ENCODE assay signal across 7 mouse cellular contexts in the genomic region with DNA sequence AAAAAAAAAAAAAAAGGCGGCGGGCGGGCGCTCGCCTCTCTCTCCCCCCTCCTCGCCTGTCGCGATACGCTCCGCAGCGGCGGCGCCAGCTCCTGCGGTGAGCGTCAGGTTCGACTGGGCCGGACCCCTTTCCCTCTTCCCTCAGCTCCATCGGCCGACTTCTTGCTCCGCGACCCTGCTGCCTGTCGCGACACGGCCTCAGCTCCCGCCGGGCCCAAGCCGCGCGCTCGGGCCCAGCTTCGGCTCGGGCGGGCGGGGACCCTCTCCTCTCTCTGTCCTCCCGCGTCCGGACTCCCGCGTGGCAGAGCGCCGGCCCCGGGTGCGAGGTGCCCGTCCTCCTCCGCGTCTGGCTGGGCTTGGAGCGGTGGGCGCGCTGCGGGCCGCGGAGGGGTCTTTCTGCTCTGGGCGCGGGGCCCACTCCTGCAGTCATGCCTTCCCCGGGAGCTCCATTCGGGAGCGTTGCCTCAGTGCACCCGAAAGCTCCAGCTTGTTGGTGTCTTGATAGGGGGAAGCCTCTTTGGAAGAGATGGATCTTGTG. TPM values are rescaled to one million over a fixed set of nuclear protein-coding genes. Genes with fewer than 3 reads are reported as not detected.
DNase-seq lines count a peak whose midpoint lies in the region; ATAC-seq lines count a peak whose summit lies in the region.

No protein-coding gene starts in this region.

- peak overlapping the region; percentile 78 for H3K4me2 ChIP-seq in lung, embryonic 15.5 days
- peak overlapping the region; percentile 64 for H3K4me2 ChIP-seq in embryonic facial prominence, embryonic 15.5 days (replicated peaks)
- peak overlapping the region; percentile 85 for H3K4me2 ChIP-seq in hindbrain, embryonic 13.5 days
- H3K4me2 ChIP-seq in midbrain, embryonic 11.5 days, result peak overlapping the region; percentile 91

- no peak for DNase-seq in lung, postnatal 10 days
- no peak for DNase-seq in midbrain, embryonic 11.5 days (ENCODE audit: low spot score, missing footprints)
- DNase-seq in c-Kit-positive CD71-positive TER-119-positive erythroid progenitor cells, embryonic 14.5 days (ENCODE audit: low spot score), result no peak
- no peak for DNase-seq in layer of hippocampus, adult 18-20 months (ENCODE audit: low spot score in 2 of 2)

- H3K9ac ChIP-seq in lung, embryonic 15.5 days, result peak overlapping the region; percentile 99
- peak overlapping the region; percentile 99 for H3K9ac ChIP-seq in embryonic facial prominence, embryonic 15.5 days
- H3K9ac ChIP-seq in hindbrain, embryonic 13.5 days, result peak overlapping the region; percentile 98
- H3K9ac ChIP-seq in midbrain, embryonic 11.5 days (ENCODE audit: low read length), result peak overlapping the region; percentile 99

- H3K36me3 ChIP-seq in lung, embryonic 15.5 days, result peaks cover 29% of the 10 kb centered on the region
- peaks cover 24% of the 10 kb centered on the region for H3K36me3 ChIP-seq in embryonic facial prominence, embryonic 15.5 days
- H3K36me3 ChIP-seq in hindbrain, embryonic 13.5 days, result peaks cover 20% of the 10 kb centered on the region
- H3K36me3 ChIP-seq in midbrain, embryonic 11.5 days (ENCODE audit: control insufficient read depth, insufficient read depth, low read length), result peaks cover 11% of the 10 kb centered on the region

- H3K27ac ChIP-seq in lung, embryonic 15.5 days, result peak overlapping the region; percentile 98
- peak overlapping the region; percentile 99 for H3K27ac ChIP-seq in embryonic facial prominence, embryonic 15.5 days (replicated peaks)
- H3K27ac ChIP-seq in hindbrain, embryonic 13.5 days, result peak overlapping the region; percentile 97
- peak overlapping the region; percentile 97 for H3K27ac ChIP-seq in midbrain, embryonic 11.5 days (ENCODE audit: low read depth, low read length)

- peaks cover 33% of the 10 kb centered on the region for H3K4me1 ChIP-seq in lung, embryonic 15.5 days
- H3K4me1 ChIP-seq in embryonic facial prominence, embryonic 15.5 days, result peaks cover 33% of the 10 kb centered on the region
- peaks cover 49% of the 10 kb centered on the region for H3K4me1 ChIP-seq in hindbrain, embryonic 13.5 days (replicated peaks)
- peaks cover 26% of the 10 kb centered on the region for H3K4me1 ChIP-seq in midbrain, embryonic 11.5 days (ENCODE audit: control insufficient read depth, insufficient read depth, low read length)

- ATAC-seq in lung, embryonic 15.5 days (ENCODE audit: borderline replicate concordance, extremely low read depth, low FRiP score, low TSS enrichment), result no peak; the same call in none of the 2 replicates
- ATAC-seq in embryonic facial prominence, embryonic 15.5 days (ENCODE audit: insufficient number of reproducible peaks, low FRiP score, low TSS enrichment, low read depth), result no peak
- no peak; the same call in none of the 2 replicates for ATAC-seq in hindbrain, embryonic 13.5 days (ENCODE audit: low FRiP score)
- ATAC-seq in midbrain, embryonic 11.5 days (ENCODE audit: low FRiP score), result peak; percentile 10; the same call in 1 of the 2 replicates

- peak overlapping the region; percentile 88 for H3K4me3 ChIP-seq in lung, embryonic 15.5 days
- H3K4me3 ChIP-seq in embryonic facial prominence, embryonic 15.5 days (replicated peaks), result peak overlapping the region; percentile 98
- H3K4me3 ChIP-seq in hindbrain, embryonic 13.5 days, result peak overlapping the region; percentile 98
- H3K4me3 ChIP-seq in midbrain, embryonic 11.5 days (ENCODE audit: low read depth, low read length), result peak overlapping the region; percentile 99

- H3K27me3 ChIP-seq in lung, embryonic 15.5 days, result no peaks in the 10 kb centered on the region
- no peaks in the 10 kb centered on the region for H3K27me3 ChIP-seq in embryonic facial prominence, embryonic 15.5 days
- H3K27me3 ChIP-seq in hindbrain, embryonic 13.5 days, result no peaks in the 10 kb centered on the region; the same call in 1 of the 2 replicates
- no peaks in the 10 kb centered on the region for H3K27me3 ChIP-seq in midbrain, embryonic 11.5 days (ENCODE audit: control insufficient read depth, insufficient read depth, low read length)

- H3K9me3 ChIP-seq in lung, embryonic 15.5 days, result no peaks in the 10 kb centered on the region
- no peaks in the 10 kb centered on the region for H3K9me3 ChIP-seq in embryonic facial prominence, embryonic 15.5 days (replicated peaks)
- H3K9me3 ChIP-seq in hindbrain, embryonic 13.5 days, result no peaks in the 10 kb centered on the region
- H3K9me3 ChIP-seq in midbrain, embryonic 11.5 days (ENCODE audit: control insufficient read depth, low read length), result no peaks in the 10 kb centered on the region

- WGBS in lung, embryonic 15.5 days, result 0% methylated on average over 39 of the region's 58 CpGs
- WGBS in embryonic facial prominence, embryonic 15.5 days, result under 1% methylated on average over 51 of the region's 58 CpGs
- WGBS in hindbrain, embryonic 13.5 days, result 0% methylated on average over 45 of the region's 58 CpGs
- under 1% methylated on average over 52 of the region's 58 CpGs for WGBS in midbrain, embryonic 11.5 days

RNA-seq across cellular contexts. Expression of gene Cnot3, which starts 0.5 kb away (rescaled TPM):
- polyA plus RNA-seq in lung, embryonic 15.5 days (2015; fragmentation: Nextera tagmentation; extraction: Ambion mirVana), result 51.4 TPM in 2 replicates
- polyA plus RNA-seq in embryonic facial prominence, embryonic 15.5 days (2015; fragmentation: Nextera tagmentation; extraction: Ambion mirVana), result 59.0 and 65.3 TPM in 2 replicates
- 47.1 and 49.9 TPM in 2 replicates for polyA plus RNA-seq in hindbrain, embryonic 13.5 days (2015; fragmentation: Nextera tagmentation; extraction: Ambion mirVana)
- 53.6 and 63.0 TPM in 2 replicates for polyA plus RNA-seq in midbrain, embryonic 11.5 days (2014; fragmentation: Nextera tagmentation; extraction: Ambion mirVana)
- total RNA-seq in layer of hippocampus, adult 18-20 months (2021), result 10 to 100 TPM; 59.1 to 60.6 TPM

RNA-seq across cellular contexts. Expression of gene Prpf31, which starts 15.8 kb away (rescaled TPM):
- polyA plus RNA-seq in lung, embryonic 15.5 days (2015; fragmentation: Nextera tagmentation; extraction: Ambion mirVana), result 104 and 105 TPM in 2 replicates
- polyA plus RNA-seq in embryonic facial prominence, embryonic 15.5 days (2015; fragmentation: Nextera tagmentation; extraction: Ambion mirVana), result 87.1 and 94.3 TPM in 2 replicates
- polyA plus RNA-seq in hindbrain, embryonic 13.5 days (2015; fragmentation: Nextera tagmentation; extraction: Ambion mirVana), result 99.1 and 105 TPM in 2 replicates
- polyA plus RNA-seq in midbrain, embryonic 11.5 days (2014; fragmentation: Nextera tagmentation; extraction: Ambion mirVana), result 140 and 148 TPM in 2 replicates
- total RNA-seq in layer of hippocampus, adult 18-20 months (2021), result 10 to 100 TPM; 49.7 to 55.4 TPM

RNA-seq across cellular contexts. Expression of gene Tfpt, which starts 15.8 kb away (rescaled TPM):
- polyA plus RNA-seq in lung, embryonic 15.5 days (2015; fragmentation: Nextera tagmentation; extraction: Ambion mirVana), result 27.6 and 29.5 TPM in 2 replicates
- 27.1 and 28.3 TPM in 2 replicates for polyA plus RNA-seq in embryonic facial prominence, embryonic 15.5 days (2015; fragmentation: Nextera tagmentation; extraction: Ambion mirVana)
- polyA plus RNA-seq in hindbrain, embryonic 13.5 days (2015; fragmentation: Nextera tagmentation; extraction: Ambion mirVana), result 32.9 and 37.4 TPM in 2 replicates
- polyA plus RNA-seq in midbrain, embryonic 11.5 days (2014; fragmentation: Nextera tagmentation; extraction: Ambion mirVana), result 29.9 and 31.0 TPM in 2 replicates
- 10 to 100 TPM; 39.2 to 44.2 TPM for total RNA-seq in layer of hippocampus, adult 18-20 months (2021)

RNA-seq across cellular contexts. Expression of gene Leng1, which starts 20.1 kb away (rescaled TPM):
- 15.0 and 15.8 TPM in 2 replicates for polyA plus RNA-seq in lung, embryonic 15.5 days (2015; fragmentation: Nextera tagmentation; extraction: Ambion mirVana)
- polyA plus RNA-seq in embryonic facial prominence, embryonic 15.5 days (2015; fragmentation: Nextera tagmentation; extraction: Ambion mirVana), result 20.1 and 22.3 TPM in 2 replicates
- polyA plus RNA-seq in hindbrain, embryonic 13.5 days (2015; fragmentation: Nextera tagmentation; extraction: Ambion mirVana), result 15.8 and 16.3 TPM in 2 replicates
- 16.4 and 16.9 TPM in 2 replicates for polyA plus RNA-seq in midbrain, embryonic 11.5 days (2014; fragmentation: Nextera tagmentation; extraction: Ambion mirVana)
- total RNA-seq in layer of hippocampus, adult 18-20 months (2021), result 1 to 10 TPM; 5.8 to 6.6 TPM

RNA-seq across cellular contexts. Expression of gene Ndufa3, which starts 28.4 kb away (rescaled TPM):
- polyA plus RNA-seq in lung, embryonic 15.5 days (2015; fragmentation: Nextera tagmentation; extraction: Ambion mirVana), result 479 and 491 TPM in 2 replicates
- polyA plus RNA-seq in embryonic facial prominence, embryonic 15.5 days (2015; fragmentation: Nextera tagmentation; extraction: Ambion mirVana), result 483 and 493 TPM in 2 replicates
- 481 and 487 TPM in 2 replicates for polyA plus RNA-seq in hindbrain, embryonic 13.5 days (2015; fragmentation: Nextera tagmentation; extraction: Ambion mirVana)
- polyA plus RNA-seq in midbrain, embryonic 11.5 days (2014; fragmentation: Nextera tagmentation; extraction: Ambion mirVana), result 299 and 373 TPM in 2 replicates
- total RNA-seq in layer of hippocampus, adult 18-20 months (2021), result 100 to 1,000 TPM; 549 to 603 TPM
